Mouse (Mus musculus): ENCODE data around the gene Mslnl.

DNA sequence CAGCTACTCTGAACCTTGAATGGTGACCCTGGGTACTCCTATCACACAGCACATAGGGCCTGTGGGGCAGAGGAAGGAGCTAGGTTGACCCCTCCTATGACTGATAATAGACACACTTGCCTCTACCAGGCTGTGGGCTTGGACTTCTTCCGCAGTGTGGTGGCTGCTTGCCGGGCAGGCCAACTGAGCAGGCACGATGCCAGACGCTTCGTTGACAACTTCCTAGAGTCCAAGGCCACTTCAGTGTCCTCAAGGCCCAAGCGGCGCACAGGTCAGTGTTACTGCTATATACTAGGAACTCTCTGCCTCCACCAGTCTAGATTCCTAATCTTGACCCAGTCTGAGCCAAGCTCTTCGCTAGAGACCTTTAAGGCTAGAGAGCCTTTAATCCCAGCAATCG lies 8.0 kb downstream of the Mslnl start:
- TF ChIP-seq E2F4 (IDR thresholded peaks at IDR 0.05; ENCODE audit: insufficient read depth) (no peak), CEBPB (IDR thresholded peaks at IDR 0.05; ENCODE audit: insufficient read depth, poor library complexity, severe bottlenecking) (no peak), POLR2A (IDR thresholded peaks at IDR 0.05; ENCODE audit: insufficient read length, low read depth) (no peak), SRF (IDR thresholded peaks at IDR 0.05; ENCODE audit: control insufficient read depth, insufficient read length, low read depth) (no peak), MAX (IDR thresholded peaks at IDR 0.05; ENCODE audit: low read depth) (no peak), USF1 (IDR thresholded peaks at IDR 0.05; ENCODE audit: low read depth) (no peak), MYOD1 (IDR thresholded peaks at IDR 0.05; ENCODE audit: control insufficient read depth in 1 of 3, insufficient read length in 2 of 3, low read depth in 2 of 3) (no peak), POLR2AphosphoS2 (IDR thresholded peaks at IDR 0.05; ENCODE audit: insufficient read length, low read depth) (peak; percentile 44)
